Comparison of ENCODE assay signal across 8 mouse cellular contexts in the genomic region with DNA sequence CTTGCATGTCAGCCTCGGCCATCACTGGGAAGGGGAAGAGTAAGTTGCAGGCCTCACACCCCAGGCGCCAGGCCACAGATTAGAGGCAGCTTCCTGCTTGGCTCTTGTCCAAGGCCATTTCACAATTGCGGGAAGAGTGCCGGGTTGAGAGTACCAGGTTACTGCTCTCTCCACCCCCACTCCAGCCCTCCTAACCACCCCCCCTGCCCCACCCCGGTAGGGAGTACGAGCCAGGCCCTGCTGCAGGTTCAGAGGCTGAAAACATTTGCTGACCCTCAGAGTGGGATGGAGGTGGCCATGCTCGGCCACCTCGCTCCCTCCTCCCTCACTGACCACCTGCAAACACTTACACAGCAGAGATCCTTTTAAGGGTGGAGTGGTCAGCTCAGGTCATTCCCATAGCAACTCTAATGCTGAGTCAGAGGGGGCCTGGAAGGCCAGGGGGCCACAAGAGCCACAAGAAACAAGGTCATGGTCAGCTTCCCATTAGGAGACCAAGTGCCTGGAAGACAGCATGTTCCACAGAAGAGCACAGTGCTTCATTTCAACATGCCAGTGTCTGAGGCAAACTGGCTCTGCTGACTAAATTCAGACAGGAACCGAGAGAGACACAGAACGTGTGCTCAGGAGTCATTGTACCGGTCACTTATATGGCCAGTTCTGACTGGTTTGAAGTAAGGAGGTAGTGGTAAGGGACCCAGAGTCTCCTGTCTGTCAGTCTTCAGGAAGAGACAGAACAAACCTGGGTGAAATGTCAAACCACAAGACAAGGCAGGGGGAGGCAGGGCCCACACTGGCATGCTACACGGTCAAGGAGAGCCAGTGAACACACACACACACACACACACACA. TPM values are rescaled to one million over a fixed set of nuclear protein-coding genes. Genes with fewer than 3 reads are reported as not detected.
DNase-seq lines count a peak whose midpoint lies in the region; ATAC-seq and TF ChIP-seq lines count a peak whose summit lies in the region.

No protein-coding gene starts in this region.

- intact Hi-C loops in heart, adult 2 months (cut with DNase I): loop anchor here (2.0 kb wide), 1 partner anchor 20 kb away; no protein-coding TSS in a partner anchor

- WGBS in hindbrain, embryonic 10.5 days: 58% methylated on average over 12 of the region's 12 CpGs
- 36% methylated on average over 12 of the region's 12 CpGs for WGBS in hindbrain, embryonic 12.5 days
- WGBS in heart, adult 2 months: 22% methylated on average over 12 of the region's 12 CpGs
- WGBS in lung, embryonic 15.5 days: 23% methylated on average over 12 of the region's 12 CpGs
- 26% methylated on average over 12 of the region's 12 CpGs for WGBS in small intestine, adult 2 months

- TF ChIP-seq EP300 in heart, adult 2 months (IDR thresholded peaks at IDR 0.05; ENCODE audit: insufficient read depth, low read depth, low read length): 0 out of 2 replicates have a peak, but pooled peaks have one; percentile 15

- no peak for ATAC-seq in hindbrain, embryonic 12.5 days (ENCODE audit: low FRiP score)
- peak; percentile 70 for ATAC-seq in lung, embryonic 15.5 days (ENCODE audit: borderline replicate concordance, extremely low read depth, low FRiP score, low TSS enrichment)
- ATAC-seq in erythroid progenitor cell, adult 5-6 weeks (replicated peaks; ENCODE audit: low FRiP score, poor library complexity, severe bottlenecking): no peak

- H3K4me2 ChIP-seq in hindbrain, embryonic 12.5 days (replicated peaks): no peak overlapping the region
- peak overlapping the region; percentile 29; the same call in 1 of the 2 replicates for H3K4me2 ChIP-seq in lung, embryonic 15.5 days

- peak overlapping the region; percentile 75 for H3K27ac ChIP-seq in hindbrain, embryonic 10.5 days
- no peak overlapping the region for H3K27ac ChIP-seq in hindbrain, embryonic 12.5 days
- H3K27ac ChIP-seq in heart, adult 2 months: peak overlapping the region; percentile 48
- peak overlapping the region; percentile 84 for H3K27ac ChIP-seq in lung, embryonic 15.5 days
- H3K27ac ChIP-seq in small intestine, adult 2 months (ENCODE audit: insufficient read depth, low read depth, low read length): peak overlapping the region; percentile 38

- H3K9ac ChIP-seq in hindbrain, embryonic 12.5 days: no peak overlapping the region
- H3K9ac ChIP-seq in heart, adult 2 months (ENCODE audit: low read depth, low read length): peak overlapping the region; percentile 15; the same call in 1 of the 2 replicates
- no peak overlapping the region for H3K9ac ChIP-seq in lung, embryonic 15.5 days

- DNase-seq in hindbrain, embryonic 10.5 days (ENCODE audit: low spot score): peak; percentile 35
- peak; percentile 85 to 92 for DNase-seq in adrenal gland, adult (ENCODE audit: inconsistent age in 2 of 2, low spot score in 1 of 2)
- DNase-seq in heart, adult 2 months: peak; percentile 81 to 85
- peak; percentile 70 to 76 for DNase-seq in kidney, adult 8-10 months

- no peaks in the 10 kb centered on the region for H3K27me3 ChIP-seq in hindbrain, embryonic 10.5 days (ENCODE audit: insufficient read depth, poor library complexity, severe bottlenecking)
- no peaks in the 10 kb centered on the region for H3K27me3 ChIP-seq in hindbrain, embryonic 12.5 days
- H3K27me3 ChIP-seq in heart, adult 2 months (ENCODE audit: control insufficient read depth, insufficient read depth, low read length): no peaks in the 10 kb centered on the region
- no peaks in the 10 kb centered on the region for H3K27me3 ChIP-seq in lung, embryonic 15.5 days
- no peaks in the 10 kb centered on the region for H3K27me3 ChIP-seq in small intestine, adult 2 months (ENCODE audit: control insufficient read depth, insufficient read depth, low read length)

- H3K4me1 ChIP-seq in hindbrain, embryonic 10.5 days (replicated peaks): peaks cover 38% of the 10 kb centered on the region
- peaks cover 13% of the 10 kb centered on the region for H3K4me1 ChIP-seq in hindbrain, embryonic 12.5 days
- H3K4me1 ChIP-seq in heart, adult 2 months (ENCODE audit: control insufficient read depth, insufficient read depth, low read length): peaks cover 16% of the 10 kb centered on the region
- H3K4me1 ChIP-seq in lung, embryonic 15.5 days: peaks cover 44% of the 10 kb centered on the region
- H3K4me1 ChIP-seq in small intestine, adult 2 months (ENCODE audit: control insufficient read depth, insufficient read depth, insufficient read length, low read length): peaks cover 24% of the 10 kb centered on the region

- H3K9me3 ChIP-seq in hindbrain, embryonic 10.5 days: no peaks in the 10 kb centered on the region
- H3K9me3 ChIP-seq in hindbrain, embryonic 12.5 days (replicated peaks): no peaks in the 10 kb centered on the region
- H3K9me3 ChIP-seq in lung, embryonic 15.5 days: no peaks in the 10 kb centered on the region

- H3K4me3 ChIP-seq in hindbrain, embryonic 10.5 days: no peak overlapping the region
- no peak overlapping the region for H3K4me3 ChIP-seq in hindbrain, embryonic 12.5 days
- H3K4me3 ChIP-seq in heart, adult 2 months: no peak overlapping the region
- no peak overlapping the region for H3K4me3 ChIP-seq in lung, embryonic 15.5 days
- H3K4me3 ChIP-seq in small intestine, adult 2 months (ENCODE audit: low read depth, low read length): no peak overlapping the region

- H3K36me3 ChIP-seq in hindbrain, embryonic 10.5 days: no peaks in the 10 kb centered on the region
- no peaks in the 10 kb centered on the region for H3K36me3 ChIP-seq in hindbrain, embryonic 12.5 days
- H3K36me3 ChIP-seq in heart, adult 2 months (ENCODE audit: control insufficient read depth, insufficient read depth, low read length): no peaks in the 10 kb centered on the region
- no peaks in the 10 kb centered on the region for H3K36me3 ChIP-seq in lung, embryonic 15.5 days
- no peaks in the 10 kb centered on the region for H3K36me3 ChIP-seq in small intestine, adult 2 months (ENCODE audit: control insufficient read depth, insufficient read depth, low read length)

- no peak for TF ChIP-seq POLR2A in heart, adult 2 months (IDR thresholded peaks at IDR 0.05; ENCODE audit: insufficient read depth, low read depth, low read length)
- TF ChIP-seq POLR2A in small intestine, adult 2 months (IDR thresholded peaks at IDR 0.05; ENCODE audit: low read depth, low read length): no peak

- no peaks in the 10 kb centered on the region for H3K79me2 ChIP-seq in heart, adult 2 months (replicated peaks; ENCODE audit: control insufficient read depth, insufficient read depth, low read length)

- no peak for TF ChIP-seq CTCF in heart, adult 2 months (IDR thresholded peaks at IDR 0.05)
- no peak for TF ChIP-seq CTCF in small intestine, adult 2 months (IDR thresholded peaks at IDR 0.05; ENCODE audit: extremely low read depth, insufficient read length, insufficient replicate concordance, low read depth, low read length)

RNA-seq across cellular contexts. Expression of gene Srp14, which starts 11.0 kb away (rescaled TPM):
- 281 and 316 TPM in 2 replicates for polyA plus RNA-seq in hindbrain, embryonic 10.5 days (2016; fragmentation: Nextera tagmentation; extraction: Ambion mirVana)
- 261 and 288 TPM in 2 replicates for polyA plus RNA-seq in hindbrain, embryonic 12.5 days (2016; fragmentation: Nextera tagmentation; extraction: Ambion mirVana)
- 100 to 1,000 TPM; 116 to 129 TPM for total RNA-seq in heart, adult 2 months (2021)
- 64.9 and 112 TPM in 2 replicates for polyA plus RNA-seq in heart, adult 2 months (2012; rRNA removed)
- 238 and 244 TPM in 2 replicates for polyA plus RNA-seq in lung, embryonic 15.5 days (2015; fragmentation: Nextera tagmentation; extraction: Ambion mirVana)
- 10.9 and 16.3 TPM in 2 replicates for polyA plus RNA-seq in small intestine, adult 2 months (2012; rRNA removed)
- 38.9 and 114 TPM in 2 replicates for total RNA-seq in erythroid progenitor cell, adult 5-6 weeks (2015; ENCODE audit: low replicate concordance)
- 50.6 and 86.5 TPM in 2 replicates for total RNA-seq in erythroid progenitor cell, adult 5-6 weeks (2017; ENCODE audit: low replicate concordance)

RNA-seq across cellular contexts. Expression of gene Bmf, which starts 59.0 kb away (rescaled TPM):
- 4.8 and 4.9 TPM in 2 replicates for polyA plus RNA-seq in hindbrain, embryonic 10.5 days (2016; fragmentation: Nextera tagmentation; extraction: Ambion mirVana)
- 5.4 and 6.2 TPM in 2 replicates for polyA plus RNA-seq in hindbrain, embryonic 12.5 days (2016; fragmentation: Nextera tagmentation; extraction: Ambion mirVana)
- 1 to 10 TPM; 5.5 to 7.0 TPM for total RNA-seq in heart, adult 2 months (2021)
- 2.9 and 5.7 TPM in 2 replicates for polyA plus RNA-seq in heart, adult 2 months (2012; rRNA removed)
- polyA plus RNA-seq in lung, embryonic 15.5 days (2015; fragmentation: Nextera tagmentation; extraction: Ambion mirVana): 5.5 and 8.5 TPM in 2 replicates
- 4.1 and 10.3 TPM in 2 replicates for polyA plus RNA-seq in small intestine, adult 2 months (2012; rRNA removed)
- total RNA-seq in erythroid progenitor cell, adult 5-6 weeks (2015; ENCODE audit: low replicate concordance): 2.1 and 3.2 TPM in 2 replicates
- total RNA-seq in erythroid progenitor cell, adult 5-6 weeks (2017; ENCODE audit: low replicate concordance): 1.0 and 5.9 TPM in 2 replicates

Comparison
In these comparisons a context has a peak if more than half of its experiments do, and no peak if none do; other contexts are left out.
1. DNase-seq: peak in every context shown above with its lines; median percentile 88 in adrenal gland, adult; 83 in heart, adult 2 months; 73 in kidney, adult 8-10 months; 35 in hindbrain, embryonic 10.5 days.